Mouse (Mus musculus) heart, embryonic 16.5 days (tissue): Measurements from ENCODE around the gene Slc4a4. TPM values are rescaled to one million over a fixed set of nuclear protein-coding genes. Genes with fewer than 3 reads are reported as not detected.

Experiments used
- polyA plus RNA-seq: library from polyadenylated mRNA; unstranded; fragments of >200 nt; fragmentation: Nextera tagmentation; extraction: Ambion mirVana; gene quantifications from 2 replicates; pipeline ENCODE4 v1.2.1, GENCODE M21; 2015

Slc4a4 gene
- polyA plus RNA-seq, 1 experiment from 2014 or later = 2.8 TPM

Other genes starting within 250 kb of the Slc4a4 start
- gene Grsf1, start 210.6 kb upstream of the Slc4a4 start, polyA plus RNA-seq = 77.9 and 80.9 TPM in 2 replicates
- gene Mob1b, start 166.0 kb upstream of the Slc4a4 start, polyA plus RNA-seq = 15.4 and 17.5 TPM in 2 replicates
- gene Dck, start 121.8 kb upstream of the Slc4a4 start, polyA plus RNA-seq = 30.5 and 44.5 TPM in 2 replicates